Mouse (Mus musculus) ovary, adult 10 weeks (tissue): ENCODE results near the gene Fam213b. TPM values are rescaled to one million over a fixed set of nuclear protein-coding genes. Genes with fewer than 3 reads are reported as not detected.

Source experiments
- polyA plus RNA-seq: library from polyadenylated mRNA; stranded (reverse); fragments of 350-450 nt; fragmentation: Illumina TruSeq; extraction: RNeasy Lipid Tissue Mini Kit (QIAGEN cat#74804); gene quantifications from one replicate; pipeline ENCODE4 v1.2.3, GENCODE M21; 2014

Gene Fam213b
- not detected for polyA plus RNA-seq

GRCm38 (mm10) chr4:154898506-154899446 lies at the start of gene Fam213b:
TSS of gene Fam213b (minus strand) at chr4:154899135.

GRCm38 (mm10) chr4:154928395-154929087 lies 29.6 kb upstream of the Fam213b start, which contains the start of gene Tnfrsf14:
TSS of gene Tnfrsf14 (minus strand) at chr4:154928563.

GRCm38 (mm10) chr4:154869440-154869839 lies 29.5 kb downstream of the Fam213b start, which contains the start of gene Mmel1:
TSS of gene Mmel1 (plus strand) at chr4:154869585.

Other genes with a start within 250 kb of the Fam213b start
- gene Actrt2, start 231.3 kb downstream of the Fam213b start, polyA plus RNA-seq = not detected
- not detected for gene Ttc34, start 61.7 kb downstream of the Fam213b start, polyA plus RNA-seq
- gene Mmel1, start 29.6 kb downstream of the Fam213b start, polyA plus RNA-seq = 0.17 TPM
- gene Tnfrsf14, start 29.4 kb upstream of the Fam213b start, polyA plus RNA-seq = not detected
- not detected for gene Hes5, start 61.8 kb upstream of the Fam213b start, polyA plus RNA-seq
- gene Pank4, start 65.0 kb upstream of the Fam213b start, polyA plus RNA-seq = 4.2 TPM
- gene Plch2, start 157.6 kb upstream of the Fam213b start, polyA plus RNA-seq = not detected
- gene Pex10, start 167.9 kb upstream of the Fam213b start, polyA plus RNA-seq = 2.9 TPM
- gene Rer1, start 187.2 kb upstream of the Fam213b start, polyA plus RNA-seq = 183 TPM
- gene Morn1, start 187.4 kb upstream of the Fam213b start, polyA plus RNA-seq = 3.4 TPM